Mouse (Mus musculus) limb, embryonic 13.5 days (tissue): Measurements from ENCODE around the gene Rab3d. TPM values are rescaled to one million over a fixed set of nuclear protein-coding genes. Genes with fewer than 3 reads are reported as not detected.

Experiments used
- ATAC-seq: fragments of 200-750 bp; cut with Nextera tagmentation; 2 replicates; pipeline ENCODE4 v1.8.0; 2017; ENCODE audit warnings: low read depth, moderate number of reproducible peaks, moderate TSS enrichment; ENCODE audit not compliant: low FRiP score
- H3K27ac ChIP-seq: fragments of 300-500 bp; sonication (generic); 2 replicates; pipeline ENCODE4 v1.5.1; 2015; ENCODE audit warnings: inconsistent platforms, mild to moderate bottlenecking, moderate library complexity
- H3K27me3 ChIP-seq: fragments of 300-500 bp; sonication (generic); 2 replicates; pipeline ENCODE4 v1.6.1; 2015; ENCODE audit warnings: mild to moderate bottlenecking, inconsistent platforms
- H3K36me3 ChIP-seq: fragments of 300-500 bp; sonication (generic); 2 replicates; pipeline ENCODE4 v1.6.1; 2015; ENCODE audit warnings: inconsistent platforms, mild to moderate bottlenecking, moderate library complexity
- H3K4me1 ChIP-seq: fragments of 300-500 bp; sonication (generic); 2 replicates; pipeline ENCODE4 v1.6.1; 2015; ENCODE audit warnings: inconsistent platforms
- H3K4me2 ChIP-seq: fragments of 300-500 bp; sonication (generic); replicated peaks from 2 replicates; pipeline ENCODE4 v1.6.1; 2015; ENCODE audit warnings: inconsistent platforms, mild to moderate bottlenecking, moderate library complexity
- H3K4me3 ChIP-seq: fragments of 300-500 bp; sonication (generic); 2 replicates; pipeline ENCODE4 v1.5.1; 2015; ENCODE audit warnings: moderate library complexity, mild to moderate bottlenecking, inconsistent platforms
- H3K9ac ChIP-seq: fragments of 300-500 bp; sonication (generic); 2 replicates; pipeline ENCODE4 v1.6.1; 2015; ENCODE audit warnings: mild to moderate bottlenecking, inconsistent platforms
- H3K9me3 ChIP-seq: fragments of 300-500 bp; sonication (generic); 2 replicates; pipeline ENCODE4 v1.6.1; 2016; ENCODE audit warnings: inconsistent platforms
- WGBS: fragments of 180-500 bp; shearing (Covaris S2); methylation state at CpG from one replicate; pipeline ENCODE4 v1.1.7; 2015; 5-methylcytosine and 5-hydroxymethylcytosine counted together
- polyA plus RNA-seq: library from polyadenylated mRNA; unstranded; fragments of >200 nt; fragmentation: Nextera tagmentation; extraction: Ambion mirVana; gene quantifications from 2 replicates; pipeline ENCODE4 v1.2.1, GENCODE M21; 2015

Rab3d gene
- polyA plus RNA-seq, result 14.0 and 15.5 TPM in 2 replicates

DNA sequence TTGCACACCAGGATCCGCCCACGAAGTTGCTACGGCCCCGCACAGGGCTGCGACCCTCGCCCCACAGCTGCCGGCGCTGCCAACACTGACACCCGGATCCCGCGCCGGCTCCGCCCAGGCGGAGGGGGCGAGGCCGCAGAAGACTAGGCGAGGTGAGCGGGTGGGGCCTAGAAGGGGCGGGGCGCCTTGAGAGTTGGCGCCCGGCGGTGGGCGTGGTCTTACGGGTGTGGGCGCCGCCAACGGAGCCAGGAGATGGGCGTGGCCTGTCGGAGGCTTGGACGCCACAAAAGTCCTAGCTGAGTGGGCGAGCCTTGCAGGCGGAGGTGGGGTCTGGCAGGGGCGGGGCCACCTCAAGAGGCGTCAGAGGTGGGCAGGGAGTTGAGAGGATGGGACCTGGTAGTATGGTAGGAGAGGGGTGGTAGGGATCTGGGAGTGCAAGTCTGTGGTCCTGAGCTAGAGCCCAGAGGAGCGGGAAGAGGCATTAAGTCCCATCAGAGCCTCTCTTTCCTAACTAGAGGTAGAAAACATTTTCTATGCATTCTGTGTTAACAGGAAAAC, at the start of gene Rab3d:
Gene Rab3d (minus strand): TSS at position 158 of the 558 bp plus-strand sequence.
- peaks cover 3% of the 10 kb centered on the region; the same call in 1 of the 2 replicates for H3K36me3 ChIP-seq
- peak; percentile 94 for ATAC-seq
- no peaks in the 10 kb centered on the region for H3K9me3 ChIP-seq
- H3K27ac ChIP-seq, result no peak within 1 kb of the TSS; the same call in 1 of the 2 replicates
- H3K4me1 ChIP-seq, result peaks cover 5% of the 10 kb centered on the region
- H3K9ac ChIP-seq, result peak within 1 kb of the TSS; percentile 68
- H3K27me3 ChIP-seq, result peaks cover 27% of the 10 kb centered on the region
- H3K4me3 ChIP-seq, result peak within 1 kb of the TSS; percentile 65
- peak within 1 kb of the TSS; percentile 97 for H3K4me2 ChIP-seq
- WGBS, result under 1% methylated on average over 35 of the region's 36 CpGs

DNA sequence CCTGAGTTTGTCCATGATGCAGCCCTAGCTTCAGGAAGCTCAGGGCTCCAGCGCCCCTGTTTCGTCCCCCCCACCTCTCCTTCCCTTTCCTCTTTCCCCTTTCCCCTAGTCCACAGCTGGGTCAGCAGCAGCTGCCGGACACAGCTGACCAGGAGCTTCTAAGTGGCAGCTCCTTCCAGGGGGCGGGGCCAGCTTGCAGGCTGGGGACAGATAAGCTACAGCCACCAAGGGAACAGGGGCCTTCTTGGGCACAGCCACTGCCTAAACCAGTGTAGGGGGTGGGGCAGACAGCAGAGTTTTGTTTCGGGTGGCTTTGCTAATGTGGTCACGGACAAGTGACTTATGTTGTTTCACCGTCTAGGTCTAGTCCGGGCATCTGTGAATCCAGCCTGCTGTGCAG, 45.4 kb upstream of the Rab3d start, which contains the start of gene Epor:
Gene Epor (minus strand): TSS at position 90 of the 400 bp plus-strand sequence.
- peak within 1 kb of the TSS; percentile 62 for H3K9ac ChIP-seq
- ATAC-seq, result no peak
- H3K9me3 ChIP-seq, result no peaks in the 10 kb centered on the region
- peaks cover 34% of the 10 kb centered on the region for H3K4me1 ChIP-seq
- peak within 1 kb of the TSS; percentile 45 for H3K4me3 ChIP-seq
- H3K27ac ChIP-seq, result no peak within 1 kb of the TSS
- 29% methylated on average over 7 of the region's 8 CpGs for WGBS
- H3K4me2 ChIP-seq, result peak within 1 kb of the TSS; percentile 91
- peaks cover 2% of the 10 kb centered on the region; the same call in 1 of the 2 replicates for H3K36me3 ChIP-seq
- H3K27me3 ChIP-seq, result peaks cover 61% of the 10 kb centered on the region

DNA sequence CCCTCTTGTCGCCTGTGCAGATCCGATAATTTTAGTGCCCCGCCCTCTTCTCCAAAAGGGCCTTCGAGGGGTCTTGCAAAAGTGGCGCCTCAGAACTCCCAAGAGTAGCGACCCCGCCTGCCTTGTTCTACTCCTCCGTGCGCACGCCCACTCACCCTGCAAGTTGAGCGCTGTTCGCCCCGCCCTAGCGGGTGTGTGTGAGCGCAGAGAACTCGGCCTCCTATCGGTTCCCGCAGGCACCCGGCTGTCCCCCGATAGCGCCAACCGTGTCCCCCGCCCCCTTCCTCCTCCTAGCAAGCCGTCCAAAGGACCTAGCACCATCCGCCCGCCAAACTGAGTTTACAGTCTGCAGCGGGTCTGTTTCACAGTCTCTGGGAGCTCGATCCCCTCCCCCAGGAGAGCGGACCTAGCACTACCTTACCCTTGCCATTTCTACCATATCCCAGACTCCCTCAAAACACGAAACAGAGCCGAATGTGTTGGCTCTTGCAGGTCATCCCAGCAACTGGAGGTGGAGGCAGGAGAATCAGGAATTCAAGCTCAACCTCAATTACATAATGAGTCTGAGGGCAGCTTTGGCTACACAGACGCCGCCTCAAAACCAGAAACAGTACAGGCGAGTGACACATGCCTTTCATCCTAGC, 44.5 kb upstream of the Rab3d start:
- ATAC-seq, result peak; percentile 33; the same call in 1 of the 2 replicates
- Histone ChIP-seq H3K9me3 (no peaks in the 10 kb centered on the region), H3K4me3 (peak overlapping the region; percentile 45), H3K4me2 (peak overlapping the region; percentile 91), H3K9ac (peak overlapping the region; percentile 62), H3K4me1 (peaks cover 34% of the 10 kb centered on the region), H3K36me3 (peaks cover 5% of the 10 kb centered on the region; the same call in 1 of the 2 replicates), H3K27me3 (peaks cover 61% of the 10 kb centered on the region), H3K27ac (no peak overlapping the region)
- 3% methylated on average over 34 of the region's 34 CpGs for WGBS

DNA sequence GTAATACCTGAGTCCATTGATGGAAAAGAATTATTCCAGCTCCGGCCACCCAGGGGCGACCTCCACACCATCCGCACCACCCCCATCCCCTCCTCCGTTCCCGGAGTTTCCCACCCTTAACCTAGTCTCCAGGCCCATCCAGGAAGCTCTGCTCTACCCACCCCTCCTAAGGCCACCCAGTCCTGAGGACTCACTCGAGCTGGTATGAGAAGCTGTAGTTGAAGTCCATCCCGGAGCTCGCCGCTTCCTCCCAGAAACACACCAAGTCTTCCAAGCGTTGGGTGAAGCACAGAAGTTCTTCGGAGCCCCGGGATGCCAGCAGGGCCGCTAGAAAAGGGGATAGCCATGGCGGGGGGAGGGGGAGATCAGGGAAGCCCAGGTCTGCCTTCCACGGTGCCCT, 44.0 kb upstream of the Rab3d start:
- peaks cover 34% of the 10 kb centered on the region for H3K4me1 ChIP-seq
- H3K4me2 ChIP-seq, result peak overlapping the region; percentile 91
- peaks cover 61% of the 10 kb centered on the region for H3K27me3 ChIP-seq
- ATAC-seq, result peak; percentile 38; the same call in 1 of the 2 replicates
- peak overlapping the region; percentile 62 for H3K9ac ChIP-seq
- under 1% methylated on average over 15 of the region's 15 CpGs for WGBS
- H3K27ac ChIP-seq, result no peak overlapping the region
- H3K9me3 ChIP-seq, result no peaks in the 10 kb centered on the region
- H3K4me3 ChIP-seq, result peak overlapping the region; percentile 45
- peaks cover 5% of the 10 kb centered on the region; the same call in 1 of the 2 replicates for H3K36me3 ChIP-seq

DNA sequence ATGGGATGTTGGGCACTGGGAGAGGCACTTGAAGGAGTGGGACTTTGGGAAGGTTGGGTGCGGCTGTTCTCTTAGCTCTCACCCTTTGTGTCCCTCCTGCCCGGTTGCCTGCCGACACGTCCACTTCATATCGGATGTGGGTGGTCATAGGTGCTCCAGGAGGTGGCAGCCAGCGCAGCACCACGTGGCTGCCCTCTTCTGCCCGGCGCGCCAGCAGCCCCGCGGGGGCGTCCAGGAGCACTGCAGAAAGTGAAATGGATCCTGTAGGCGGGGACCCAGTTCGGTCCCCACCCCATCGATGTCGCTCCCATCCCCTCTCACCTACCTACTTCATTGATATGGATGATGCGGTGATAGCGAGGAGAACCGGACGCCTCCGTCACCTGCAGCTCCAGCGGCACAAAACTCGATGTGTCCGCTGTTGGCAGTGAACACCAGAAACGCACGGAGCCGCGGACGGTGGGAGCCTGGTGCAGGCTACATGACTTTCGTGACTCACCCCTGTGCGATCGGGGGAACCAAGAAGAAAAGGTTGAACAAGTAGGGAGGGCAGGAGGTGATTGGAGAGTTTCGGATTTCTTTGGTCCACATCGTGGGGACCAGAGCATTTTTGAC, 43.5 kb upstream of the Rab3d start:
- 1% methylated on average over 35 of the region's 35 CpGs for WGBS
- Histone ChIP-seq H3K9me3 (no peaks in the 10 kb centered on the region), H3K4me2 (peak overlapping the region; percentile 91), H3K4me1 (peaks cover 38% of the 10 kb centered on the region), H3K9ac (no peak overlapping the region), H3K27ac (no peak overlapping the region), H3K36me3 (peaks cover 5% of the 10 kb centered on the region; the same call in 1 of the 2 replicates), H3K4me3 (peak overlapping the region; percentile 45), H3K27me3 (peaks cover 61% of the 10 kb centered on the region)
- ATAC-seq, result no peak

DNA sequence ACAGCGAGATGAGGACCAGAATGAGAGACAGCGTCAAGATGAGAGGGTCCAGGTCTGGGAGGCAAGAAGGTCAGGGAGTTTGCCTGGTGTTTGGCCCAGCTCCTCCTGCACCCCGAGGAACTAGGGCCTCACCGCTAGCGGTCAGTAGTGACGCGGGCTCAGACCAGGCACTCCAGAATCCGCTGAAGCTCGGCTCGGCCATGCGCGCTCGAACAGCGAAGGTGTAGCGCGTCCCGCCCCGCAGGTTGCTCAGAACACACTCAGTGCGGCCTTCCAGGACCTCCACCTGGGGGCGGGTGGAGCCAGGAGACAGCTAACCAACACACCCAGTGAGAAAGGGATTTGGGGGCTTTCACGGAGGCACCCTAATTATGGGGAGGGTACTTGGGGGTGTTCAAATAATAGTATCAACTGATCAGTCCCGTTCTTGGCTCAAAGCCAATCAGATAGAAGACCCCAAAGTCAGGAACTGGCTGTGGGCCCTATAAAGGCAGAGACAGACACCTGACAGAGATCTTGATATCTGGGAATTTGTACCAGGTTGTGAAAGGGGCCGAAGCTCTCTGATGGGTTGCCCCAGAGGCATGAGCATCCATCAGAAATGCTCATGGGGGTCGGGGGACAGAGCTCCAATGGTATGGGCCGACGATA, 42.7 kb upstream of the Rab3d start:
- H3K27ac ChIP-seq, result no peak overlapping the region
- ATAC-seq, result no peak
- H3K4me1 ChIP-seq, result peaks cover 41% of the 10 kb centered on the region
- 9% methylated on average over 26 of the region's 26 CpGs for WGBS
- peaks cover 61% of the 10 kb centered on the region for H3K27me3 ChIP-seq
- H3K36me3 ChIP-seq, result peaks cover 5% of the 10 kb centered on the region; the same call in 1 of the 2 replicates
- peak overlapping the region; percentile 45; the same call in 1 of the 2 replicates for H3K4me3 ChIP-seq
- no peak overlapping the region for H3K9ac ChIP-seq
- no peaks in the 10 kb centered on the region for H3K9me3 ChIP-seq
- peak overlapping the region; percentile 91 for H3K4me2 ChIP-seq

DNA sequence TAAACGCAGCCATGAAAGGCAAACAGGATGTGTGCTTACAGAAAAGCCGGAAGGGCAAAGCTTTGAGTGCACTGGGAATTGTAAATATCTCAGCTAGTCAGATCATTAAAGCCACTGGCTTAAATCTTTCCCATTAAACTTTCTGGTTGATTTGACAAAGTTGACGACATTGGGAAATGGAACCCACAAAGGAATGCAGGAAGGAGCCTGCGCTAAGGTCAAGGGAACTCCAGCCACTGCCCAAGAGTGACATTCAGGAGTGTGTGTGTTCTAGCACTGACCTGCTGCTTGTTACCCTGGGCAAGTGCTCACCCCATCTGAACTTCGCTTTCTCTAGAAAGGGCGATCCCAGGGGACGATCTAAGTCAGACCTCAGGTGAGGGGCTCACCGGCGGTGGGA, 42.1 kb upstream of the Rab3d start:
- H3K27ac ChIP-seq, result no peak overlapping the region
- no peaks in the 10 kb centered on the region for H3K9me3 ChIP-seq
- peak overlapping the region; percentile 45; the same call in 1 of the 2 replicates for H3K4me3 ChIP-seq
- H3K4me2 ChIP-seq, result 0 out of 2 replicates have a peak overlapping the region, but pooled peaks have one; percentile 23
- no peak for ATAC-seq
- H3K4me1 ChIP-seq, result peaks cover 41% of the 10 kb centered on the region
- peaks cover 61% of the 10 kb centered on the region for H3K27me3 ChIP-seq
- H3K9ac ChIP-seq, result no peak overlapping the region
- H3K36me3 ChIP-seq, result peaks cover 5% of the 10 kb centered on the region; the same call in 1 of the 2 replicates
- 33% methylated on average over 9 of the region's 9 CpGs for WGBS

DNA sequence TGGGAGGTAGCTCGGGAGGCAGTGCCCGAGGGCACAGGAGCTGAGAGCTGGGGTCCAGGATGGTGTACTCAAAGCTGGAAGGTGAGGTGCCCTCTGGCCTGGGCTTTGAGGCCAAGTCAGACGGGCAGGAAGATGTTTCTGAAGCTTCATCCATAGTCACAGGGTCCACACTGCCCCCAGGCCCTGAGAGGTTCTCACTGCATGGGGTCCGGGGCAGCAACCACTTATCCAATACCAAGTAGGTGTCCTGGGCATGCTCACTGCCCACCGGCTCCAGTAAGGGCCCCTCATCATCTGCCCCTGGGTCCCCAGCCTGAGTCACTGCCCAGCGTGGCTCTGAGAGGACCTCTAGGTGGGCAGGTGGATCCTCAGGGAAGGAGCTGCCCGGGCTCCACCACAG, 41.3 kb upstream of the Rab3d start:
- H3K36me3 ChIP-seq, result peaks cover 5% of the 10 kb centered on the region; the same call in 1 of the 2 replicates
- H3K4me1 ChIP-seq, result peaks cover 41% of the 10 kb centered on the region
- no peak overlapping the region for H3K4me3 ChIP-seq
- no peak overlapping the region for H3K9ac ChIP-seq
- WGBS, result 89% methylated on average over 7 of the region's 7 CpGs
- no peak overlapping the region for H3K4me2 ChIP-seq
- H3K9me3 ChIP-seq, result no peaks in the 10 kb centered on the region
- ATAC-seq, result no peak
- peaks cover 57% of the 10 kb centered on the region for H3K27me3 ChIP-seq
- no peak overlapping the region for H3K27ac ChIP-seq

DNA sequence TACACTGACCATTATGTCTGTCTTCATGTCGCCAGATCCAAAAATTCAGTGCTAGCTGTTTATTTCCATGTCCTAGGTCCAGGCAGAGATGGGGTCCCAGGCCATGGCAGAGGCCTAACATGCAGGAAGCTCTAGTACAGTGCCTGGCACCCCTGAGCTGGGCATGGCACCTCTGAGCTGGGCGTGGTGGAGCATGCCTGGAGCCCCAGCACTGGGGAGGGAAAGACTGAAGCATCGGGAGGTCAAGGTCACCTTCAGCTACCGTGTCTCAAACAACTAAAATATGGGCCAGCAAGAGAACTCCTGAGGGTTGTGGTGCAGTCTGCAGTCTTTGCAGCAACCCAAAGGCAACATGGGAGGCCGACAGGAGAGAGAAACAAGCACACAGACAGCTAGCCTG, 40.4 kb upstream of the Rab3d start:
- H3K27me3 ChIP-seq, result peaks cover 48% of the 10 kb centered on the region
- ATAC-seq, result no peak

DNA sequence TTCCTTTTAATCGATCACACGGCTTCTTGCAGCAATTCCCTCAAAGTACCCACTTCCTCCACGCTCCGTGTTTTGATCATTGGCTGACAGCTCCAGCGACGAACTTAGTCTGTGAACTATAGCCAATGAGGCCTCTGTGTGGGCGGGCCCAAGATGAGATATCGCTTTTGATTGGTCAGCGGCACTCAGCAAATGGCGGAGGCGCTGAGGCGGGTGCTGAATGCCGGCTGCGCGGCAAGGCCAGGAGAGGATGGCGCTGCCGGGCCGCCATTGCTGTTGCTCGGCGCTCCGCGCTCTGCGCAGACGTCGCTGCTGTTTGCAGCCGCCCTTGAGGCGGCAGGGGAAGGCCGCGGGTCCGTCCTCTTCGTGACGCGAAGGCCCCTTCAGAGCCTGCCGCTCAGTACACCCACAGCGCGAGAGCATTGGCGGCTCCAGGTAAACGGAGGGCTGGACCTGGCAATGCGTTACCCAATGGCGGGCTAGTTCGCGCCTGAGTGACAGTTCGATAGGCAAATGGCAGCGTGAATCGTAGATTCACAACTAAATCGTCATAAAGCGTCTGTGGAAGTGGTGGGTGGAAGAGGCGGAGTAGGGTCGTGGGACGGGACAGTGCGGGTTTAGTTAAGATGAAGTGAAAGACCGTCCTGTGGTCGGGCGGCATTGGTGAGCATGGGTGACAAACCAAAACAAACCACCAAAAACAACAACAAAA, 37.7 kb upstream of the Rab3d start, which contains the start of gene Swsap1:
Gene Swsap1 (plus strand): TSS at position 186 of the 712 bp plus-strand sequence.
- Histone ChIP-seq H3K27ac (peak within 1 kb of the TSS; percentile 85; the same call in 1 of the 2 replicates), H3K4me3 (peak within 1 kb of the TSS; percentile 67), H3K9ac (peak within 1 kb of the TSS; percentile 78), H3K27me3 (peaks cover 22% of the 10 kb centered on the region), H3K36me3 (peaks cover 5% of the 10 kb centered on the region; the same call in 1 of the 2 replicates), H3K4me1 (peaks cover 13% of the 10 kb centered on the region), H3K9me3 (no peaks in the 10 kb centered on the region), H3K4me2 (peak within 1 kb of the TSS; percentile 70)
- WGBS, result under 1% methylated on average over 54 of the region's 54 CpGs
- peak; percentile 98 for ATAC-seq

More for the DNA sequence above, 40.4 kb upstream of the Rab3d start:
- peaks cover 5% of the 10 kb centered on the region; the same call in 1 of the 2 replicates for H3K36me3 ChIP-seq
- H3K4me1 ChIP-seq, result peaks cover 39% of the 10 kb centered on the region
- no peak overlapping the region for H3K9ac ChIP-seq
- H3K9me3 ChIP-seq, result no peaks in the 10 kb centered on the region
- no peak overlapping the region for H3K4me3 ChIP-seq
- H3K27ac ChIP-seq, result no peak overlapping the region
- H3K4me2 ChIP-seq, result no peak overlapping the region
- 85% methylated on average over 5 of the region's 5 CpGs for WGBS

DNA sequence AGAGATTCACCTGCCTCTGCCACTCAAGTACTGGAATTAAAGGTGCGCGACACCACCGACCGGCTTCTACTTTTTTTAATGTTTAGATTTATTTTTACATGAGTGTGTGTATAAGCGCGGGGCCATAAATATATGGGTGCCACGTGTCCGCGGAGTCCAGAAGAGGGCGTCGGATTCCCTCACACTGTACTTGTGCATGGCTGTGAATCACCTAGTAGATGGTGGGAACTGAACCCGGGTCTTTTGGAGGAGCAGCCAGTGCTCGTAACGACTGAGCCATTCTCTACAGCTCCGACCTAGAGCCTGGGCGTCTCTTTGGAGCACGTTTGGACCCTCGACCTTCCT, 37.2 kb upstream of the Rab3d start:
- peak overlapping the region; percentile 78; the same call in 1 of the 2 replicates for H3K9ac ChIP-seq

More for the DNA sequence above, 37.2 kb upstream of the Rab3d start:
- Histone ChIP-seq H3K27me3 (peaks cover 16% of the 10 kb centered on the region), H3K4me1 (peaks cover 8% of the 10 kb centered on the region), H3K4me3 (peak overlapping the region; percentile 67), H3K9me3 (no peaks in the 10 kb centered on the region), H3K36me3 (peaks cover 5% of the 10 kb centered on the region; the same call in 1 of the 2 replicates), H3K4me2 (peak overlapping the region; percentile 70), H3K27ac (no peak overlapping the region; the same call in 1 of the 2 replicates)
- peak; percentile 54 for ATAC-seq
- WGBS, result 1% methylated on average over 18 of the region's 18 CpGs
